Mouse (Mus musculus): Measurements from ENCODE around the gene Tbcc.

Gene Tbcc

DNA sequence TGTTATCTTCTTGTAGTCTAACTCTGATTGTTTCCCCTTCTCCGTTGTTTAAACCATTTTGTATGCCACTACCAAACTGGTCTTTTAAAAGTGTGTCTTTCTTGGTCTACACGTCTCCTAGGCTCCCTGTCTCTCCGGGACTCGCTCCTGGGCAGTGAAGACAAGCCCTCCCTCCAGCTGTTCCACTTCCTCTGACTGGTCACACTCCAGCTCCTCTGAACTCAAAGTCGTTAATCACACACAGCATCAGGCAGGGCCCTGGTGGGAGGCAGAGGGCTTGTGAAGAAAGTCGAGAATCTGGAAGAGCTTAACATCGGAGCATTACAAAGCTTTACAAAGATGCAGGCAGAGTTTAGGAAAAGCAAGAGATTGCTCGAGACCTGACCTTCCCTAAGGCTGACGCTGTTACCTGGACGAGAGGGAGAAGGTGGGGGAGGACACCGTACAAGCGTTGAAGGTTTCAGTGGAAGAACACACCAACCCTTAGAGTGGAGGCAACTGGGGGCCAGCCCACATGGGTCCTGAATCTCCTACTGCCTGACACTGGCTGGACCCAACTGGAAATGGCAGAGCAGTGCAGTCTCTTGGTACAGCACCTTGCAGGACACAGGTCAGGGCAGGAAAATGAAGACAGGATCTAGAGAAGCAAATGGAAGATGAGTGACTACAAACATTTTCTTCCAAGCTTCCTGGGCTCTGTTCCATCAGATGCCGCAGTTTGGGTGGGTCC is 6.9 kb downstream of the Tbcc start:
- intact Hi-C loops (cut with DNase I): no loop called here

DNA sequence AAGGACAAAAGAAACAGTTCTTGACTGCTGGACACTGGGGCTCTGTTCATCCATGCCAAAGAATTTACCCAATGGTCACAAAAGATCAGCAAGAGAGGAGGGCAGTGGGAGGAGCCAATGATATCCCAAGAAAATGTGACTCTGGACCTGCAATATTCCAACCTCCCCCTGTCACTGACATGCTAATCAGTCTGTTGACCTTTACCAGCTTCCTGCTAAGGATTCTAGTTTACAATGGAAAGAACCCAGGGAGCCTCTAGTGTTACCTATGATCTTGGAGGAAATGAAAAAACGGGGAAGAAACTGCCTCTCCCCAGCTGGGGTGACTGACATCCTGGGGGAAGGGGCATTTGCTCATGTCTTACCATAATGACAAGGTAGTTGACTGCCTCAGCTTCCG is 10.5 kb downstream of the Tbcc start:
- intact Hi-C loops (cut with DNase I): loop anchor here (5.0 kb wide), 1 partner anchor 61 kb away; no protein-coding TSS in a partner anchor

- intact Hi-C loops (cut with DNase I): loop anchor here (5.0 kb wide), 1 partner anchor 58 kb away; no protein-coding TSS in a partner anchor
Measured at GRCm38 (mm10) chr17:46903876-46904490, 13.5 kb downstream of the Tbcc start.

DNA sequence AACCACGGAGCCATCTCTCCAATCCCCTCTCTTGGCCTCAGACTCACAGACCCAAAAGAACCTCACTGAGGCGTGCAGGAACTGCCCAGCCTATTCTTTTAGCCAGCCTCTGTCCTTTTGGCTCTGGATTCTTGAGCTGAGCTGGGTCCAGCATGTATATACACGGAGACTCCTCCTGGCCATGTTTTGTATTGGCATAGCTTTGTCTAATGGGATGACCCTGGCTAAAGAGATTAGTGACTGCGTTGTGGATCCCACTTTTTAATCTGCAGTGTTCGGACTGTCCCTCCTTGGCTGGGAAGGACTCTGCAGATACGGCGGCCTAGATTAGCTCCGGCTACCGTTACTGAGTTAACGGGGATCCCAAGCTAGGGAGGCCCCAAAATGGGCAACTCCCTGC is 19.7 kb downstream of the Tbcc start, which contains the start of gene Prph2:
Prph2 (plus strand) TSS at position 274 of the 400 bp plus-strand sequence.
- intact Hi-C loops (cut with DNase I): loop anchor here (5.0 kb wide), 1 partner anchor 122 kb away; no protein-coding TSS in a partner anchor

- intact Hi-C loops (cut with DNase I): loop anchor here (5.0 kb wide), 1 partner anchor 120 kb away; no protein-coding TSS in a partner anchor
Measured at GRCm38 (mm10) chr17:46912331-46912730, 21.8 kb downstream of the Tbcc start.

- intact Hi-C loops (cut with DNase I): no loop called here
Measured at GRCm38 (mm10) chr17:46915129-46915528, 24.6 kb downstream of the Tbcc start.

DNA sequence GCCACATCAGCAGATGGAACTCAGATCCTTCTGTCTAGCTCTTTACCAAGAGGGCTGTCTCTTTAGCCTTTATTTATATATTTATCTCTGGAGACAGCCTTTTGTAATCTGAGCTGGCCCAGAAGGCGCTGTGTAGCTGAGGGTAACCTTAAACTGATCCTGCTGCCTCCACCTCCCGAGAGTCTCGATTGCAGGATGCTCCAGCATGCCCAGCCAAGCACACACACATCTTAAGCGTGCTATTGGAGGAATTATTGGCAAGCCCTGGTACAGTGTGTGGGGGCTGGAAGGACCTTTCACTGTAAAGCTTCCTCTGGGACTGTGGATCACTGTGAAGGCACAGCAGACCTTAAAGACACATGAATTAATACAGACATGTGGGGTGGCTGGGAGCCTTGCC is 28.5 kb downstream of the Tbcc start:
- intact Hi-C loops (cut with DNase I): no loop called here

GRCm38 (mm10) chr17:46920855-46921254 is 30.4 kb downstream of the Tbcc start:
- intact Hi-C loops (cut with DNase I): no loop called here

- intact Hi-C loops (cut with DNase I): no loop called here
Measured at GRCm38 (mm10) chr17:46926192-46926591, 35.7 kb downstream of the Tbcc start.

DNA sequence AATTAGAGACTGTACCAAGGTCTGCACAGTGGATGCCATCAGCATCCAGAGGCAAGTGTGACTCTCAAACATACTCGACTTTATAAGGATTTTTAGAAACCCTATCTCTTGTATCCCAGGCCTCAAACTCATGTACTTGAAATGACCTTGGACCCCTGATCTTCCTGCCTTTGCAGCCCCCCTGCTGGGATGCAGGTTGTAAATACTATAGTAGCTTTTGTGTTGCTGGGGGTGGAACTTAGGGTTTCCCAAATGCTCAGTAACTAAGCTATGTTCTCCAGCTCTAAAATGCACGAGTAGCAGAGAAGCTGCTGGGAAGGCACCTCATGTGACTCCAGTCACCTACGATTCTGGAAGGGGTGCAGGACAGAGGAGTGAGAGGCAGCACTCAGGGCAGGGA is 36.5 kb downstream of the Tbcc start:
- intact Hi-C loops (cut with DNase I): no loop called here

GRCm38 (mm10) chr17:46927781-46928180 is 37.3 kb downstream of the Tbcc start:
- intact Hi-C loops (cut with DNase I): no loop called here

GRCm38 (mm10) chr17:46929277-46929676 is 38.8 kb downstream of the Tbcc start:
- intact Hi-C loops (cut with DNase I): no loop called here

- intact Hi-C loops (cut with DNase I): no loop called here
Measured at GRCm38 (mm10) chr17:46929897-46930296, 39.4 kb downstream of the Tbcc start.

- intact Hi-C loops (cut with DNase I): no loop called here
Measured at GRCm38 (mm10) chr17:46932961-46933360, 42.5 kb downstream of the Tbcc start.

DNA sequence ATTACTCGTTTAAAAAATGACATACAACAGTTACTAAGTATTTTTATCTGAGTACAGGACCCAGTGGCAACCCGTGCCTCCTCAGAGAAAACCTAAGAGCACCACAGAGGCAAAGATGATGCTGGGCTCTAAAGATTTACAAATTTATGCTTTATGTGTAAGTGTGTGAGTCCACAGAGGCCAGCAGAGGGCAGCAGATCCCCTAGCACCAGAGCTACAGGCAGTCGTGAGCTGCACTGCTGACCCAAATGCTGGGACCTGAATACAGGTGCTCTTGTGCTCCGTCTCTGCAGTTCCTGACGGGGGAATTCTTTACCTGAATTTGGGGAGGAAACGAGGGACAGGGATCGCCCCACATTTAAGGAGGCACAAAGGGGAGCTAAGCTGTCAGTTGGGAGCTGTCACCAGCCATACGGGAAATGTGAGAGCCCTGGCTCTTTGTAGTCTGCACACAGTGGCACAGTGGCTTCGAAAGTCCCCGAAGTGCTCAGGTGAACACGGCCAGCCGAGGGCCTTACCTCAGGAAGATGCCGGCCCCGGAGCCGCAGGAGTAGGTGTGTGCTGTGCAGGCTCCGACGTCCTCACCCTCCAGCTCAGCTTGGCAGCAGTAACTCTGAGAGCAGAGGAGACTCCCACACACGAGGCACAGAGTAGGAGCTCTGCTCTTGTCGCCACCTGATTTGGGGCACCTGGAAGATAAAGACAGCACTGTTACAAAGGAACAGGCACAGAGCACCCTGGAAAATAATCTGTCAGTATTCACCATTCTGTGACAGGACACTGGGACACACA is 43.3 kb downstream of the Tbcc start:
- intact Hi-C loops (cut with DNase I): no loop called here

DNA sequence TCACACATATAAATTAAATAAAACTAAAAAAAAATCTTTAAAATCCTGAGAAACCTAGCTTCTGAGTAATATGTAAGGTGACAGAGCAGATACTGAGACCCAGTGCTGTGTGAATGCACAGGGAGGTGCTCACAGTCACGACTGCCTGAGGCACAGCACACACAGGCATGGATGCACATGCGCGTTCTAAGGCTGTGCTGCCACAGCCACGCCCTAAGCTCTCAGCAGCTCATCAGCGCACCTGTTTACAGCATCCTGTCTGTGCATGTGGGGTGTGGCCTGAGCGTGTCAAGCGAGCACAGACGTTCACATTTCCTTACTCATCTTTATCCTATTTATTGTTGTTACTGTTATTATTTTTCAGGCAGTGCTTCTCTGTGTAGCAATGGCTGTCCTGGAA is 50.0 kb downstream of the Tbcc start:
- intact Hi-C loops (cut with DNase I): no loop called here

Data from adrenal gland (tissue).